Mouse (Mus musculus): ENCODE results near the gene Kmt2e.

The Kmt2e gene

DNA sequence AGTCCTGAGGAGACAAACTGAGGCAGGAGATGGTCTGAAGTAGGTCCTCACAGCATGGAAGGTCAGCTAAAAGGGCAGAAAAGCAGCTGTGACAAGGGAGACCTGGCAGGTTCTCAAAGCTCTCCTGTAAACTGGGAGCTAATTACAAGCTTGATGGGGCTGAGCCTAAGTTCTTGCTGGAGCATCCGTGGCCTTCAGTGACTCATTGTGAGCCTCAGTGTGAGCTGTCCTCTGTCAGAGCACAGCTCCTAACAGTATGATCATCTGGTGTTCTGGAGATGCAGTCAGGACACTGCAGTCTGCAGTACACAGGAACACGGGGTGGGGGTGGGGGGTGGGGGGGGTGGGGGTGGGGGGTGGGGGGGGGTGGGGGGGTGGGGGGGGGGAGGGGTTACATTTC lies 32.2 kb upstream of the Kmt2e start:
- CTCF ChIA-PET = interaction anchor here (1.1 to 2.1 kb wide), 6 partner anchors 12 to 14 kb away, joined by 3 to 11 read pairs (median 6); no protein-coding TSS in a partner anchor
- POLR2A ChIA-PET = interaction anchor here (0.5 to 5.1 kb wide), 37 partner anchors 8 to 1138 kb away, joined by 3 to 153 read pairs (median 5); partner anchors contain the start of genes Kmt2e (in 4 of the 4) and Tomm7 (in 1 of the 4)

DNA sequence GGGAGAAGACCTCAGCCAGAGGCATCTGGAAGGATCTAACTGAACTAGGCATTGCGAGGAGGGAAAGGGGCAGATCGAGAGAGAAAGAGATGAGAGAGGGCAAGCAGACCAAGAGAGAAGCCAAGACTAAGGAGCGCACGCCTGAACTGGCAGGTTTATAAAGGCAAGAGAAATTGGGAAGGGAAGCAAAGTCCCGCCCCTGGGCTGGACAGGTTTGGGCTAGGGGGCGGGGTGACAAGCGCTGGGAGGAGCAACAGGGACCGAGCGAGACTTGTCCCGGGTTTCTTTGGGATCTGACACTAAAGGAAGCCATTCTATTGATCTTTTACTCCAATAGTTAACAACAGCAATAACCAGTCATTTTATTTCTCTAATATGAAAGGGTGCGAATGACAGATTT lies 31.1 kb upstream of the Kmt2e start:
- ChIA-PET CTCF (interaction anchor here in 1 of 4 experiments (1.2 kb wide), 1 partner anchor 13 kb away, joined by 3 read pairs; no protein-coding TSS in a partner anchor), POLR2A (interaction anchor here in 1 of 4 experiments (1.3 to 8.9 kb wide), 5 partner anchors 12 to 30 kb away, joined by 8 to 153 read pairs (median 74); partner anchors contain the start of gene Kmt2e)

DNA sequence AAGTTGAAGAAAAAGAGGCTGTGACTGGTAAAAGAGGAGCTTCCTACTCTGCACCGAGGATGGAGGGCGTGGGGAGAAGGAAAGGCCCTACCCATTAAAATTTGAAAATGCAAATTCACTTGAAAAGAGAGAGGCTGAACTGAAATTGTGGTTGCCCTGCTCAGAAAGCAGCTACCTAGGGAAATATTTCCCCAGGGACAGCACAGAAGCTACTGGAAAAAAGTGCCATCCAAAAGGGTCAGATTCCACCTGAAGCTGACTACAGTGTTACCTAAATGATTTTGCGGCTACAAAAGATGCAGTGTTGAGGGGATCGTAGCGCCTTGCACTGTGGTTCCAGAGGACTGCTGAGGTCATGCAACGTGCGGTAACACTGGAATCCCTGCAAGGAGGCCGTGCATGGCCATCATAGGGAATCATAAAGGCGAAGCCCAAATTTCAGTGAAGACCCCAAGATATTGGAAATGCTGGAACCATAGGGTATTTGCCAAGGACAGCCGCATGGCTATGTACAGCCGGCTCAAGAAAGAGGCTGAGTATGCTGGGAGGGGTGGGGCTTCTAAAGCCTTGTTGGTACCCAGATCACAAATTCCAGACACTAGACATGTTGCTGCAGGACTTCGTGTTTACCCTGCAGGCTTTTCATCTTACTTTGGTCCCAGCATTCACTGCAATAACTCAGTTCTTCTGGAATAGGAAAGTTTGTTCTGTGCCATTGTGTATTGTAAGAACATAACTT lies 28.4 kb upstream of the Kmt2e start:
- CTCF ChIA-PET = interaction anchor here in 2 of 4 experiments (1.4 to 3.4 kb wide), 2 partner anchors 10 kb away, joined by 7 to 8 read pairs; no protein-coding TSS in a partner anchor
- POLR2A ChIA-PET = interaction anchor here in 3 of 4 experiments (1.2 to 18.0 kb wide), 7 partner anchors 8 to 27 kb away, joined by 3 to 730 read pairs (median 16); partner anchors contain the start of gene Kmt2e (in 1 of the 3)

DNA sequence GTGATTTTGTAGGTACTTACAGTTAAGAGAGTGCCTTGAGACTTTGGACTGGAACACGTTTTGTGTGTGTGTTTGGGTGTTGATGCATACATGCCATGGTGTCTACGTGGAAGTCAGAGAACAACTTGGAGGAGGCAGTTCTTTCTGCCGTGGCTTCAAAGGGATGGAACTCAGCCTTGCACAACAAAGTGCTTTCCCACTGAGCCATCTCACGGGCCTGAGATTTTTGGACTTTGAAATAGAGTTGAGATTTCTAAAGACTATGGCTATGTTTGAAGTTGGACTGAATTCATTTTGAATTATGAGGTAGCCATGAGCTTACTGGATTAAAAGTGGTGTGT lies 27.9 kb upstream of the Kmt2e start:
- CTCF ChIA-PET = interaction anchor here in 1 of 4 experiments (3.4 kb wide), 1 partner anchor 9 kb away, joined by 8 read pairs; no protein-coding TSS in a partner anchor
- POLR2A ChIA-PET = interaction anchor here in 3 of 4 experiments (1.2 to 18.0 kb wide), 6 partner anchors 8 to 27 kb away, joined by 3 to 730 read pairs (median 16); partner anchors contain the start of gene Kmt2e (in 1 of the 3)

DNA sequence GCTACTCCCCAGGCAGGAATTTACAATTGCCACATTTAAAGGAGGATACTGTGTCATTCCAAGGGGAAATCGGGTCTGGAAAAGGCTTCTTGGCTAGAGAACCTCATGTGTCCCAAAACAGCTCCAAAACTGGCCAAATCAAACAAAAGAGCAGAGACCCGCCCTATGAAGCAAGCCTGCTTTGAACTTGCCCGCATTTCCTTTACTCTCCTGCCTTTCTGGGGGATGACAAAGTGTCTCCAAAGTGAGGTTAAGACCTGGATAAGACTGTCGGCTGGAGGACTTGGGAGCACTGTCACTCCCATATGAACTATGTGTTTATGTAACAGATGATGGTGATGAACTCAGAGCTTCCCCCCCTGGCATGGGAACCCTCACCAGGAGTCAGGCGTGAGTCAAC lies 26.1 kb upstream of the Kmt2e start:
- CTCF ChIA-PET = interaction anchor here in 2 of 4 experiments (0.7 to 1.2 kb wide), 3 partner anchors 8 to 21 kb away, joined by 3 to 4 read pairs (median 4); no protein-coding TSS in a partner anchor
- POLR2A ChIA-PET = interaction anchor here (0.5 to 18.0 kb wide), 22 partner anchors 8 to 622 kb away, joined by 3 to 730 read pairs (median 6); partner anchors contain the start of gene Kmt2e (in 3 of the 4)

DNA sequence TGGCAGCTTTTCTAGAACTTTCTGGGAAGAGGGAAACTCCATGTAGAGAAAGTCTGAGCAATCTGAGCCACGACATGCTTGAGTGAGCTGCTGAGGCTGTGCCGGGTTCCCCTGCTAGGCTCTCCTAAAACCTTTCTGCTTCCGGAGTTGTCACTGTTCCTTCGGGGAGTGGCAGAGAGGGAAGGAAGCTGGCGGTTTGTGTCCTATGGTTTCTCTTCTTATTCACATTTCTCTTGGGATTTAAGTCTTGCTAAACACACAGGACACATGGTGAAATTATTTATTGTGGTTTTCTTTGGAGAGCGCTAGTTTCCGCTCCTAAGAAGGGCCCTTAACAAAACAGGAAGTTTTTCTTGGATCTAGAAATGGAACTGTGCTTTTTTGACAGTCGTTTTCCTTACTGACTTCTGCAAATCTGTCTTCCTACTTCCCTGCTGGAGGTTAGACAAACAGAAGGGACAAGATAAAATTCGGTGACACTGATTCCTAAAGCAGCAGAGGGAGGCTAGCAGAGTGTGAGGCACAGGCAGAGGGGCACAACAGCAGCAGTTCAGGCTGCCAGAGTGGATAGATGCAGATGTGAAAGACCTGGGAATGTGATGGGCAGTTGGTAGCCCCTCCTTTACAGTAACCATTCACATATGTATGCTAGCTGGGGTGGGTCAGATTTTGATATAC lies 24.1 kb upstream of the Kmt2e start:
- ChIA-PET CTCF (interaction anchor here in 2 of 4 experiments (0.5 to 0.9 kb wide), 3 partner anchors 8 to 582 kb away, joined by 3 to 4 read pairs (median 4); no protein-coding TSS in a partner anchor), POLR2A (interaction anchor here in 3 of 4 experiments (0.6 to 18.0 kb wide), 11 partner anchors 7 to 33 kb away, joined by 3 to 730 read pairs (median 9); partner anchors contain the start of gene Kmt2e (in 2 of the 3))

DNA sequence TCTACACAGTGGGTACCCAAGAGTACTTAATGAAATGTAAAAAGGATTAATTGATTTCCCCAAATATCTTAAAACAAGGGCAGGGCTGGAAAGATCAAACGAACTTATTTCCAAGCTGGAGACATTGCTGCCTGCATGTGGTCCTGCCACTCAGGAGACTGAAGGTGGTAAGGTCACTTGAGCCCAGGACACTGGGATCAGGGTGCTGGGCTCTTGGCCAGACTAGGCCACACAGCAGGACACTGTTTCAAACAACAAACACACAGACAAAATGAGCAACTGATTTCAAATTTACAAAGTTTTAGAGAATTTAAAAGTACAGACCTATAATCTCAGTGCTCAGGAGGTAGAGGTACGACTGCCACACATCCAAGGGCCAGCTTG lies 23.5 kb upstream of the Kmt2e start:
- ChIA-PET CTCF (no interaction called here), POLR2A (interaction anchor here in 3 of 4 experiments (1.0 to 18.0 kb wide), 13 partner anchors 7 to 24 kb away, joined by 3 to 730 read pairs (median 7); partner anchors contain the start of gene Kmt2e (in 3 of the 3))

DNA sequence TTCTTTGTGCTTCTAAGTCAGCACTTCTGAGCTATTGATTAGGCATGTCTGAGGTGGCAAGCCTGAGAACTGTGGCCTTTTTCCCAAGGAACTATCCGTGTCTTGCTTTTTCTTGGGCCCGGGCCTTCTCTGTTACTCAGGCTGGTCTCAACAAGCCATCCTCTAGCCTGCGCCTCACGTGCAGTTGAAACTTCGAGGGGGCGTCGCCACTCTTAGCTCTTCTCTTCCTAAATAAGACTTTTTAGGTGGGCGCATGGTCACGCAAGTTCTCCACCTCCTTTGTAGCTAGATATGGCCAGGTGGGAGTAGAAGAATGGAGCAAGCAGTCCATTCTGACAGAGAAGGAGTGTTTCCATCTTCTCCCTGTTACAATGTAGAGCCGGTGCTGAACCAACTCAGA lies 22.6 kb upstream of the Kmt2e start:
- ChIA-PET CTCF (no interaction called here), POLR2A (interaction anchor here in 3 of 4 experiments (0.7 to 18.0 kb wide), 15 partner anchors 6 to 65 kb away, joined by 3 to 730 read pairs (median 8); partner anchors contain the start of gene Kmt2e (in 3 of the 3))

DNA sequence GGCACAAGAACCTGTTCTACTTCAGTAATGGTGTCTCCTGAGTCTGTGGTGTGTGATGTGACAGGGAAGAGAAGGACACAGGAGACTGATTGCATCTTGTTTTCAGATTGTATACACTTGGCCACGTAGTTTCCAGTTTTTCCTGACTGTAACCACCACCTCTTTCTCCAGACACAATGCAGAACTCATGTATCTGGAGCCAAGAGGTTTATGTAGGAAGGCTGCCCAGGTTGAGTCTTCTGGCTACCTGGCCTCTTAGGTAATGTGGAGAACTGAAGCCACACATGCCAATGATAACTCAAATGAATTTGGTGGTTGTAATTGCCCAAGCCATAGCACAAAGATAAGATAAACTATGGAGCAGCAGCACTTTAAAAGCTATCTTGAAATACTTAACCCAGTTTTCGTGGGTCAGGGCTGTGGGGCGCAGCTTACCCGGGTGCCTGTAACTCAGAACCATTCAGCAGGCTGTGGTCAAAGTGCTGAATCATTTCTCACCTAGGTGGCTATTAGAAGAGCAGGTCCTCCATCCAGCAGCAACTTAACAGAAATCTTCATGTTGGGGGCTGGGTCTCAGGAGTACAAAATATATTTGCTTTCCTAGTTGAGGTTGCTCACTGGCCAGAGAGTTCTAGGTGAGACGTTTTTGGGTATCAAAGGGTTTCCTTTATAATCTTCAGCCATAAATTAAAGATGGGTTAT lies 21.8 kb upstream of the Kmt2e start:
- ChIA-PET CTCF (interaction anchor here in 1 of 4 experiments (1.3 to 2.6 kb wide), 2 partner anchors 11 to 25 kb away, joined by 3 to 7 read pairs; no protein-coding TSS in a partner anchor), POLR2A (interaction anchor here (0.6 to 18.0 kb wide), 32 partner anchors 5 to 266 kb away, joined by 3 to 730 read pairs (median 8); partner anchors contain the start of gene Kmt2e (in 4 of the 4))

DNA sequence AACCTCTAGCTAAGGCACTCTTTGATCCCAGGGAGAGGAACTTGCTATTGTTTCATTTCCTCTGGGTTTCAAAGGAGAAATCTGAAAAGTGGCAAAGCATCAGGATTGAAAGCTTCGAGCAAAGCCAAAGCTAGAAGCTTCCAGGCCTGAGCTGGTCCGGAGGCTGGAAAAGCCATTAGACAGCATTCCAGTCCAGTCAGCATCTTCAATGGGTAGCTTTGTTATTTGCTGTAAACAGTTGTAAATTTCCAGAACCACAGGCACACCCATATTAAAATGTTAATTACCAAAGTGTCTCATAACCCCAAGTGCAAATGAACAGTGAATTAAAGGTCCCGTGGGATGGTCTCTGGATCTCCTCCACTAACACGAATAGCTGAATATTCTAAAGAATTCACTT lies 21.2 kb upstream of the Kmt2e start:
- ChIA-PET POLR2A (interaction anchor here (0.6 to 18.0 kb wide), 27 partner anchors 9 to 266 kb away, joined by 3 to 730 read pairs (median 7); partner anchors contain the start of gene Kmt2e (in 4 of the 4)), CTCF (interaction anchor here in 2 of 4 experiments (0.6 to 2.6 kb wide), 3 partner anchors 11 to 143 kb away, joined by 3 to 7 read pairs (median 3); no protein-coding TSS in a partner anchor)

DNA sequence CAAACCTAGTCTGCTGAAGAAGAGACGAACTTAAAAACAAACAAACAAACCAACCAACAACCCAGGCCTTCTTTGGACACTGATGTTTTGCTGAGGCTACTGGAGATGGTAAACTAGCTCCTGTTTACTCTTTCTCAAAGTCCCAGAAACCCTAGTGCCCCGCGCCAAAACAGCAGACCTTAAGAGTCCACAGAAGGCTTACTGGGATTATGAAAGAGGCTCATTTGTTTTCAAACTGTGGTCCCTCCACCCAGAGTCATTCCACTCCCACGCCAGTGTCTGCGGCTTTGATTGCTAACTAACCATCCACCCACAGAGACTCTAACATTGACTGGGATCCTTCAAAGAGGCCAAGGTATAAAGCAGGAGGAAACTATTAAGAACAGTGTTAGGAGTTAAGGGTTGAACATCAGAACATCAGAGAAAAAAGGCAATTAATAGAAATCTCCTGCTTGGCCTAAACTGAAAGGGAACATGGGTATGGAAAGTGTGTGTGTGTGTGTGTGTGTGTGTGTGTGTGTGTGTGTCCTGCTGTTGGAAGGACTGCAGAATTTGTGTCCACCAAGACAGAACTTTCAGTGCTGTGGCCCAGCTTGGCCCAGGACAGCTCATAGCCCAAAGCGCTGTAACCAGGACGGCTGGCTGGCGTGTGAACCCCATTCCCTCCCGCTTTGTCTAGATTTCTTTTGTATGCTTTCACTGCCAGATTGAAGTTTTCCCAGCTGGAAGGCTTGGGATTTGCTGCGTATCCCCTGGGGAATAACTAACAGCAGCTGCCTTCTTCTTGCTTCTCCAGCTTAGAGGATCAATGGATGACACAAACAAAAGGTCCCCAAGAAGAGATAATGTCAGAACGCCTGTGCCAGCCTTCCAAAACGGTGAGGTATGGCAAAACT lies 20.4 kb upstream of the Kmt2e start:
- POLR2A ChIA-PET = interaction anchor here (0.7 to 18.0 kb wide), 31 partner anchors 6 to 682 kb away, joined by 3 to 730 read pairs (median 9); partner anchors contain the start of gene Kmt2e (in 4 of the 4)
- CTCF ChIA-PET = interaction anchor here in 2 of 4 experiments (0.6 to 2.6 kb wide), 5 partner anchors 12 to 142 kb away, joined by 3 to 7 read pairs (median 4); no protein-coding TSS in a partner anchor

DNA sequence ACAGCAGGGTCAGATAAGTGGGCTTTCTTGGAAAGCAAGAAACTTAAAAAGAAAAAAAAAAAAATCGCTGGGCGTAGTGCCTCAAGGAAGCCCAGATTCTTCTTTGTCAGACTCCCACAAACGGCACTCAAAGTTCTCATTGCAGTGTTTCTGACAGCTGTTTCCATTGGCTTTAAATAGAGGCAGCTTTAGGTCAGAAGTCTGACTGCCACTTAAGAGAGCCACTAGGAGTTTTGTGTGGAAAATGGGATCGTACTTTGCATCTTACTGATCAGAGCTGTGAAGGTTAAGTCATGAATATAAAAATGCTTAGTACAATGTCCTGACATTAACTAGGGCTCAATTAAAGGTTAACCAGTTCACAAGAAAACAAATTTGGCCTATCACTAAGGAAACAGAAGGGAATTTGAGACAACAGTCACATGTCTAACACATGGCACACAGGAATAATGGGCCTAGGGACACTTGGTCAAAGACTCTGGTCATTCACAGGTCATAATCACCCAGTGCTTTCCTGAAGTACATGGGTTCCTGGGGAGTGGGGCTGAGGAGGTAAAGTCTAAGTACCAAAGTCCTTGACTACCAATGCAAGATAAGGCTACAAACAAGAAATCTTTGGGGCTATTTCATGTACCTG lies 19.6 kb upstream of the Kmt2e start:
- CTCF ChIA-PET = interaction anchor here in 3 of 4 experiments (0.7 to 2.6 kb wide), 5 partner anchors 13 to 21 kb away, joined by 3 to 13 read pairs (median 5); no protein-coding TSS in a partner anchor
- POLR2A ChIA-PET = interaction anchor here (0.7 to 18.0 kb wide), 22 partner anchors 7 to 1629 kb away, joined by 3 to 730 read pairs (median 10); partner anchors contain the start of gene Kmt2e (in 4 of the 4)

DNA sequence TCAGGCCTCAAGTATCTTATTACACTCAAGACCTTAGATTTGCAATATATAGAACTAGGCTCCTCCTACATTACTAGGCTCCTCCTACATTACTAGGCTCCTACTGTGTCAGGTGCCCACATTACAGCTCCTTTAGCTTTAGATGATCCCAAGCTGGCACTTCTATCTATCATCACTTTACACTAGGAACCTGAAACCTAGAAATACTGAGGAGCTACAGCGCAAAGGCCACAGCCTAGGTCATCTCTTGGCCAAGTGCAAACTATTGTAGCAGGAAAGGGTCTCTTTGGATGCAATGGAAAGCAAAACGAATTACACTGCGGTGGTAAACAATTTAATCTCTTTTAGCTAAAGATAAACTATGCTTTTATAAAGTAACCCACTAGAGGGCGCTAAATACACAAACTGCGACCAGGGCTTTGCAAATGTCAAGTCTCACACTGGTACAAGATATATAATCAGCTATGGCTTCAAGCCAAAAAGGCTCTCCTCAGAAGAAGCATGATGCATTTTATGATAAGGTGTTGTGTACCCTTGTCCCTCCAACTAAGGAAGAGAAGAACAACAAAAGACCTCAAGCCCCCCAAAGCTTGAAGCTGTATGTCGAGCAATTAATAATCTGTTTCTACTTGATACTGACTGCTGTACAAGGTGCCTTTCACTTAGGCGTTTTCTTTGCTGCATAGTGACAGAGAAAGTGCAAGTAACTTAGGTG lies 18.5 kb upstream of the Kmt2e start:
- POLR2A ChIA-PET = interaction anchor here (0.6 to 18.0 kb wide), 38 partner anchors 8 to 979 kb away, joined by 3 to 730 read pairs (median 4); partner anchors contain the start of gene Kmt2e (in 4 of the 4)
- CTCF ChIA-PET = interaction anchor here (0.6 to 2.0 kb wide), 44 partner anchors 8 to 423 kb away, joined by 3 to 13 read pairs (median 4); partner anchors contain the start of gene Kmt2e (in 3 of the 4)

DNA sequence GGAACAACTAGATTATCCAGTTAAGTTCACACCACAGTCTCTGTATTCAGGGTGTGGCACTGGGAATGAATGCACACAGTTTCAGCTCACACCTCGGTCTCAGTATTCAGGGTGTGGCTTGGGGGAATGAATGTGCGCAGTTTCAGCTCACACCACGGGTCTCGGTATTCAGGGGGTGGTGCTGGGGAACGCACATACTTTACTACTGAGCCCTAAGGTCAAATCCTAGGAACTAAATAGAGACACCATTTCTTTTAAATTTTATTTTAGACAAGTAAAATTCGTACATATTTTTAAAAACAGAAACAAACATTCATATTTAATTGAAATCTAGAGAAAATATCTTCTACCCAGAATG lies 18.0 kb upstream of the Kmt2e start:
- POLR2A ChIA-PET = interaction anchor here (0.8 to 18.0 kb wide), 33 partner anchors 8 to 978 kb away, joined by 3 to 730 read pairs (median 5); partner anchors contain the start of gene Kmt2e (in 4 of the 4)
- CTCF ChIA-PET = interaction anchor here (0.6 to 2.0 kb wide), 39 partner anchors 9 to 422 kb away, joined by 3 to 13 read pairs (median 4); partner anchors contain the start of gene Kmt2e (in 3 of the 4)

DNA sequence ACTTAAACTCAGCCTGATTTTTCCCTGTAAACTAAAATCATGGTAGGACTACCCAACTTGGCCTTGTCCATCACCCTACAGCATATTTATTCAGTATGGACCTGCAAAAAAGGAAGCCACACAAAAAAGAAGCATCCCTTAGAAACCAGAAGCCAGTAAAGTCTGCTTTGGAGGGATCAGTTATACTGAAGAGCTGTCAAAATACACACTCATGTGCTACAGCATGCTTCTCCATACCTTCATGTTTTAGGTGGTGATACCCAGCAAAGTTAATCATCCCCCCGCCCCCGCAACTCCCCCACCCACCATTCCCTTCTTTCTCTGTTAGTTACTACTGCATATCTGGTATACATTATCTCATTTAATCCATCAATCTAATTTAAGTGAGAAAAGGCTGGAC lies 16.5 kb upstream of the Kmt2e start:
- ChIA-PET CTCF (interaction anchor here in 2 of 4 experiments (0.6 kb wide), 2 partner anchors 13 to 90 kb away, joined by 3 to 6 read pairs; no protein-coding TSS in a partner anchor), POLR2A (interaction anchor here (0.6 to 18.0 kb wide), 33 partner anchors 8 to 366 kb away, joined by 3 to 730 read pairs (median 8); partner anchors contain the start of genes Kmt2e (in 4 of the 4) and Pus7 (in 1 of the 4))

Measured in embryonic stem cell, embryonic (primary cell).